Mouse (Mus musculus) CH12.LX (cell line): ENCODE data around the gene Erbb3. TPM values are rescaled to one million over a fixed set of nuclear protein-coding genes. Genes with fewer than 3 reads are reported as not detected.
A peak's percentile ranks its signal among the peaks of the same experiment; 100 is the strongest.

Experiments
- DNase-seq: peaks from one replicate; pipeline ENCODE4 v3.0.0-alpha.2; 2013; ENCODE audit errors: extremely low read depth
- H3K27ac ChIP-seq: 2 replicates; pipeline ENCODE4 v1.5.1; 2012; ENCODE audit warnings: low read depth, mild to moderate bottlenecking, control low read depth, moderate library complexity; ENCODE audit not compliant: insufficient read depth
- H3K27me3 ChIP-seq: replicated peaks from 2 replicates; pipeline ENCODE3; 2012; ENCODE audit warnings: inconsistent platforms
- H3K36me3 ChIP-seq, 2 experiments: replicated peaks in 1 of 2; 2 replicates each; pipeline versions ENCODE3 to v1.6.1; 2012; ENCODE audit warnings: inconsistent platforms in 1 of 2, low read length in 1 of 2, mild to moderate bottlenecking in 1 of 2, mixed read lengths in 1 of 2, moderate library complexity in 1 of 2; ENCODE audit not compliant: control insufficient read depth in 1 of 2, insufficient read depth in 1 of 2
- H3K4me1 ChIP-seq, 2 experiments: 2 replicates each; pipeline ENCODE4 v1.6.1; 2012; ENCODE audit warnings: inconsistent platforms in 1 of 2, moderate library complexity in 1 of 2; ENCODE audit not compliant: insufficient read depth in 2 of 2, control insufficient read depth in 1 of 2
- H3K4me2 ChIP-seq: 2 replicates; pipeline ENCODE4 v1.6.1; 2012; ENCODE audit warnings: low read depth, mild to moderate bottlenecking, control low read depth; ENCODE audit not compliant: poor library complexity, insufficient read depth, severe bottlenecking
- H3K4me3 ChIP-seq, 3 experiments: fragments of 150-350 bp in 1 of 3; sonication (generic) in 1 of 3; replicated peaks in 1 of 3; 2 replicates each; pipeline versions ENCODE3 to v1.5.1; 2011 to 2012; ENCODE audit warnings: low read depth in 2 of 3, low read length in 2 of 3, mild to moderate bottlenecking in 2 of 3, moderate library complexity in 2 of 3, control low read depth in 1 of 3, improper control_type of control experiment in 1 of 3, inconsistent platforms in 1 of 3, mixed read lengths in 1 of 3; ENCODE audit not compliant: poor library complexity in 1 of 3
- H3K79me2 ChIP-seq: replicated peaks from 2 replicates; pipeline ENCODE4 v1.6.1; 2012; ENCODE audit warnings: mild to moderate bottlenecking, moderate library complexity; ENCODE audit not compliant: control insufficient read depth, poor library complexity, insufficient read depth, severe bottlenecking; ENCODE audit errors: extremely low read depth
- H3K9ac ChIP-seq: 2 replicates; pipeline ENCODE4 v1.6.1; 2012; ENCODE audit warnings: low read depth, mild to moderate bottlenecking, control low read depth, moderate library complexity; ENCODE audit not compliant: insufficient read depth
- H3K9me3 ChIP-seq: replicated peaks from 2 replicates; pipeline ENCODE3; 2012; ENCODE audit warnings: low read length, inconsistent platforms, mixed read lengths
- BHLHE40 ChIP-seq: IDR thresholded peaks from 2 replicates; pipeline ENCODE4 v1.6.1; 2011; ENCODE audit warnings: mild to moderate bottlenecking, low read depth, low read length, improper control_type of control experiment
- CHD1 ChIP-seq: IDR thresholded peaks from 2 replicates; pipeline ENCODE4 v1.6.1; 2012; ENCODE audit warnings: low read depth, low read length, improper control_type of control experiment, inconsistent platforms
- E2F4 ChIP-seq: IDR thresholded peaks from 2 replicates; pipeline ENCODE4 v1.6.1; 2011; ENCODE audit warnings: low read depth, low read length, improper control_type of control experiment; ENCODE audit not compliant: insufficient replicate concordance
- EP300 ChIP-seq: IDR thresholded peaks from 2 replicates; pipeline ENCODE4 v1.6.1; 2011; ENCODE audit warnings: low read length, improper control_type of control experiment
- ETS1 ChIP-seq: conservative IDR thresholded peaks from 2 replicates; pipeline ENCODE4 v1.6.1; 2012; ENCODE audit warnings: low read depth, mild to moderate bottlenecking, inconsistent platforms, low read length, improper control_type of control experiment, moderate library complexity
- JUND ChIP-seq: conservative IDR thresholded peaks from 2 replicates; pipeline ENCODE4 v1.6.1; 2011; ENCODE audit warnings: low read depth, low read length, improper control_type of control experiment
- MAX ChIP-seq: IDR thresholded peaks from 2 replicates; pipeline ENCODE4 v1.6.1; 2011; ENCODE audit warnings: low read length, improper control_type of control experiment
- MYC ChIP-seq: IDR thresholded peaks from 2 replicates; pipeline ENCODE4 v1.6.1; 2011; ENCODE audit warnings: low read depth, mild to moderate bottlenecking, improper control_type of control experiment, low read length
- NELFE ChIP-seq: IDR thresholded peaks from 2 replicates; pipeline ENCODE4 v1.6.1; 2011; ENCODE audit warnings: low read depth, low read length, improper control_type of control experiment
- POLR2A ChIP-seq: IDR thresholded peaks from 2 replicates; pipeline ENCODE4 v1.6.1; 2011; ENCODE audit warnings: low read depth, mild to moderate bottlenecking, improper control_type of control experiment, low read length
- RAD21 ChIP-seq: IDR thresholded peaks from 2 replicates; pipeline ENCODE4 v1.6.1; 2011; ENCODE audit warnings: low read depth, mild to moderate bottlenecking, low read length, improper control_type of control experiment, moderate library complexity
- RCOR1 ChIP-seq: conservative IDR thresholded peaks from 2 replicates; pipeline ENCODE4 v1.6.1; 2012; ENCODE audit warnings: low read depth, mild to moderate bottlenecking, inconsistent platforms, low read length, improper control_type of control experiment
- SIN3A ChIP-seq: IDR thresholded peaks from 2 replicates; pipeline ENCODE4 v1.6.1; 2012; ENCODE audit warnings: low read length, improper control_type of control experiment, inconsistent platforms
- TBP ChIP-seq: conservative IDR thresholded peaks from 2 replicates; pipeline ENCODE4 v1.6.1; 2011; ENCODE audit warnings: low read depth, low read length, improper control_type of control experiment
- dilution Hi-C: fragments of 300-500 bp; cut with MboI; formaldehyde crosslinking; loops from 2 replicates; pipeline ENCODE4 v1.14.3; 2020; ENCODE audit warnings: low sequenced_read_pairs; ENCODE audit not compliant: extremely low pct_unique_long_range_greater_than_20kb, extremely low pct_ligation_motif_present
- in situ Hi-C: fragments of 300-500 bp; cut with MboI; formaldehyde crosslinking; loops from 3 replicates; pipeline ENCODE4 v1.14.3; 2019; ENCODE audit warnings: low sequenced_read_pairs, low pct_ligation_motif_present, low pct_unique_long_range_greater_than_20kb, mixed read lengths
- polyA plus RNA-seq: library from polyadenylated mRNA; unstranded; fragments of >175 nt; gene quantifications from 2 replicates; pipeline ENCODE4 v1.2.1, GENCODE M21; 2012; ENCODE audit warnings: low read depth; ENCODE audit not compliant: insufficient read length
- total RNA-seq, 2 experiments: library from RNA; depleted of rRNA; stranded (reverse); fragments of 300-350 nt in 1 of 2; fragments of >200 nt in 1 of 2; gene quantifications; 2 replicates each; pipeline ENCODE4 v1.2.3; 2012 to 2014

Erbb3 gene
- total and polyA plus RNA-seq, 3 experiments, result 7.7 to 12.6 (median 11.3) TPM

DNA sequence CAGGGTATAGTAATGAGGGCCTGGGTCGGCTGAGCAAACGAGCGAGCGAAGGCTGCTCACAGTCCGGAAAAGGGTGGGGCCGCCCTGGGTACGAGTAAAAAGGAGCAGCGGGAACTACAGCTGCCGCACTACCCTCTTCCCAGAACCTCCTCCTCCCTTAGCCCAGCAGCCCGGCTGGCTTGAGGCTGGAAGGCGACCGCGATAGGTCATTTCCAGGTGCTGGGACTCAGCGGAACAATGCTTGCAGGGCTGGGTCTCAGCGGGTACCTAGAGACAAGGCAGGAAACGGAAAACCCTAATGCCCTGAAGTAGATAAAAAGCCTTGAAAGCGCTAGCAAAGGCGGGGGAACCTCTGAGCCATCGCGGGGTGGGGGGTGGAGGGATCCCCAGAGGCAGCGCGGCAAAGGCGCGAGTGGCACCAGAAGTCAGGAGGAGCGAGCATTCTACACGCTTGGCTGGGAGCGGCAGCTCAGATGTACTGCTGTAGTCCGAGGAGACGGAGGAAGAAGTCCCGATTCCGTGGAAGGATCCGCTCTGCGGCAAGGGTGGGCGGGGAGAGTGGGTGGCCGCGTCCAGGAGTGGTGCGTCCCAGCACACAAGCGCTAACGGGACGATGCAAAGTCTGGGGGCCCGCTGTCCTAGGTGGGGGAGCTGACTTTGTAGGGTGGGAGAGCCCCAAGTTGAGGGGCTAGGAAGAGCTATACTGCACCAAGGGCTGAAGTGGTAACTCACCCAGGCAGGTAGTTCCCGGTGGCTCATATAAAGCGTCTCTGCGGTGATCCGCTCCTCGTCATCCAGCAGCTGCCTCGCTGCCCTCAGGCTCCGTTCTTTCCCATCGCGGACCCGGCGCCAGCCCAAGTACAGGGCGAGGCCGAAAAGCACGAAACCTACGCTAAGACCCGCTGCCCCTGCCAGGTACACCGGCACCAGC, 64.5 kb downstream of the Erbb3 start (continued):
- TF ChIP-seq ETS1 (no peak), RAD21 (no peak), CHD1 (no peak), RCOR1 (no peak), JUND (no peak)

- dilution Hi-C loops, result no loop called here
- Histone ChIP-seq H3K4me3 (peak overlapping the region; percentile 86 to 92 (median 86)), H3K9me3 (no peaks in the 10 kb centered on the region)
- no peak for TF ChIP-seq E2F4
- TF ChIP-seq NELFE, result no peak
- no peak for TF ChIP-seq TBP
- TF ChIP-seq RAD21, result no peak
- 0 out of 2 replicates have a peak, but pooled peaks have one; percentile 7 for TF ChIP-seq BHLHE40
- TF ChIP-seq, all 38 proteins: peak for 1
- in situ Hi-C loops, result no loop called here
- H3K79me2 ChIP-seq, result no peaks in the 10 kb centered on the region
- H3K36me3 ChIP-seq, result peaks cover 31 to 38% of the 10 kb centered on the region in 2 experiments
- no peak for DNase-seq
- peak overlapping the region; percentile 29 for H3K4me2 ChIP-seq
- H3K4me1 ChIP-seq, result peaks cover 0 to 21% of the 10 kb centered on the region in 2 experiments; a peak in 2 of 4 replicates
- peak overlapping the region; percentile 71 for H3K9ac ChIP-seq
- no peaks in the 10 kb centered on the region for H3K27me3 ChIP-seq
- H3K27ac ChIP-seq, result peak overlapping the region; percentile 51; the same call in 1 of the 2 replicates
These were observed 65.2 kb downstream of the Erbb3 start for GRCm38 (mm10) chr10:128524111-128524731.

- dilution Hi-C loops, result no loop called here
- Histone ChIP-seq H3K36me3 (peaks cover 45 to 52% of the 10 kb centered on the region in 2 experiments), H3K4me2 (no peak overlapping the region), H3K79me2 (no peaks in the 10 kb centered on the region), H3K9me3 (no peaks in the 10 kb centered on the region), H3K27ac (no peak overlapping the region), H3K4me3 (no peak overlapping the region), H3K27me3 (no peaks in the 10 kb centered on the region)
- DNase-seq, result no peak
- TF ChIP-seq SIN3A (no peak), EP300 (no peak), TBP (no peak), MYC (no peak), MAX (no peak), POLR2A (no peak)
- TF ChIP-seq, all 38 proteins: peak for 0
- in situ Hi-C loops, result no loop called here
- Histone ChIP-seq H3K4me1 (peaks cover 0 to 14% of the 10 kb centered on the region in 2 experiments; a peak in 2 of 4 replicates), H3K9ac (no peak overlapping the region)
These were observed 67.1 kb downstream of the Erbb3 start for GRCm38 (mm10) chr10:128522351-128522750.
